Mouse (Mus musculus) intestine, postnatal 0 days (tissue): Measurements from ENCODE around the gene Ptger3. TPM values are rescaled to one million over a fixed set of nuclear protein-coding genes. Genes with fewer than 3 reads are reported as not detected.

Experiments used
- ATAC-seq: fragments of 200-750 bp; cut with Nextera tagmentation; 2 replicates; pipeline ENCODE4 v1.8.0; 2017; ENCODE audit warnings: mild to moderate bottlenecking, moderate TSS enrichment, moderate library complexity
- H3K27ac ChIP-seq: fragments of 300-500 bp; sonication (generic); 2 replicates; pipeline ENCODE4 v1.5.1; 2014; ENCODE audit warnings: mild to moderate bottlenecking, low read depth, low read length, moderate library complexity
- H3K27me3 ChIP-seq: fragments of 300-500 bp; sonication (generic); replicated peaks from 2 replicates; pipeline ENCODE4 v1.6.1; 2014; ENCODE audit warnings: low read length, mixed read lengths; ENCODE audit not compliant: control insufficient read depth, insufficient read depth
- H3K36me3 ChIP-seq: fragments of 300-500 bp; sonication (generic); 2 replicates; pipeline ENCODE4 v1.6.1; 2014; ENCODE audit warnings: mild to moderate bottlenecking, moderate library complexity; ENCODE audit not compliant: control insufficient read depth, insufficient read depth
- H3K4me1 ChIP-seq: fragments of 300-500 bp; sonication (generic); replicated peaks from 2 replicates; pipeline ENCODE4 v1.6.1; 2014; ENCODE audit warnings: antibody characterized with exemption, low read length, mixed read lengths; ENCODE audit not compliant: control insufficient read depth, insufficient read depth
- H3K4me2 ChIP-seq: fragments of 300-500 bp; sonication (generic); replicated peaks from 2 replicates; pipeline ENCODE4 v1.6.1; 2014; ENCODE audit warnings: low read depth, mild to moderate bottlenecking, moderate library complexity
- H3K4me3 ChIP-seq: fragments of 300-500 bp; sonication (generic); 2 replicates; pipeline ENCODE4 v1.5.1; 2014; ENCODE audit warnings: low read depth, low read length
- H3K9ac ChIP-seq: fragments of 300-500 bp; sonication (generic); 2 replicates; pipeline ENCODE4 v1.6.1; 2014; ENCODE audit warnings: mild to moderate bottlenecking, low read depth, low read length
- H3K9me3 ChIP-seq: fragments of 300-500 bp; sonication (generic); 2 replicates; pipeline ENCODE4 v1.6.1; 2016; ENCODE audit warnings: mixed run types; ENCODE audit not compliant: control insufficient read depth
- CTCF ChIP-seq: sonication (generic); IDR thresholded peaks from 2 replicates; pipeline ENCODE4 v1.5.1; 2016; ENCODE audit warnings: low read depth, mild to moderate bottlenecking, control low read depth, antibody characterized with exemption, moderate library complexity
- WGBS: fragments of 180-500 bp; shearing (Covaris S2); extraction: QIAGEN DNeasy Blood & Tissue Kit; methylation state at CpG from one replicate; pipeline ENCODE4 v1.1.7; 2014; 5-methylcytosine and 5-hydroxymethylcytosine counted together
- polyA plus RNA-seq: library from polyadenylated mRNA; unstranded; fragments of >200 nt; fragmentation: Nextera tagmentation; extraction: Ambion mirVana; gene quantifications from 2 replicates; pipeline ENCODE4 v1.2.1, GENCODE M21; 2015

Ptger3 gene
- polyA plus RNA-seq, 1 experiment from 2014 or later: 8.7 TPM

DNA sequence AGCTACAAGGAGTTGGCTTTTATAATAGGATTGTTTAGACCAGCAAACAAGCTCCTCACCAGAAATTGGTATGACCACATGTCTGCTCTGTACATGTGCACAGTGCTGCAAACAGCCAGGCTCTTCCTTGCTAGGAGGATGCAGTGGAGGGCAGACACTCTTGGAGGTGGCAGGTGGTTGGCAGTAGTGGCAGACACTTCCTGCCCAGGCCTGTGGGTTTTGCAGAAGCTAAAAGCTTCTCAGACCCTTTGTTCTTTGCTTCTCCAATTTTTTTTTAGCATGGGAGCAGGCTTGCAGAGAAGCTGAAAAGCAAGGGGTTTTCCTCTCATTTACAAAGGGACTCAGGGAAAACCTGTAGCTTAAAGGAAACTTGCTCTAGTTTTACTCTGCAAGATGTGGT lies 50.3 kb downstream of the Ptger3 start:
- Histone ChIP-seq H3K9me3 (no peaks in the 10 kb centered on the region), H3K4me1 (no peaks in the 10 kb centered on the region), H3K9ac (no peak overlapping the region), H3K4me3 (no peak overlapping the region), H3K36me3 (no peaks in the 10 kb centered on the region), H3K27ac (no peak overlapping the region), H3K4me2 (no peak overlapping the region), H3K27me3 (no peaks in the 10 kb centered on the region)
- no peak for ATAC-seq
- no peak for TF ChIP-seq CTCF

DNA sequence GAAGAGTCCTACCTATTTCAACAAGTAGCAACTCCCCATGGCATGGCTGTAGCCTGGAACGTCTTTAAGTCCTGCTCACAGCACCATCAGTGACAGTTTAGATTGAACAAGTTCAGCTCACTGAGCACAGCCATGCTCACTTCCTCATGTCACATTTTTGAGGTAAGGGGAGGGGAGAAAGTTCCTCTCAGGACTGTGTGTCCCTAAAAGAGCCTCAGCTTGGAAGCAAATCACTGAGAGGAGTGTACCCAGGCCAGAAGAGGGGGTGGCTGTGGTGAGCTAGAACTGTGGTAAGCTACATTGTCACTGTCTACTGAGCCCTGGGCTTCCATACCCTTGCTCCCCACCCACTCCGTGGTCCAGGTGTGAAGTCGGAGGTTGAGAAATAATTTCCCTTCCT lies 60.7 kb downstream of the Ptger3 start:
- no peak overlapping the region for H3K4me2 ChIP-seq
- 69% methylated on average over 3 of the region's 3 CpGs for WGBS
- no peak overlapping the region for H3K4me3 ChIP-seq
- no peak overlapping the region for H3K27ac ChIP-seq
- no peak for ATAC-seq
- no peaks in the 10 kb centered on the region for H3K36me3 ChIP-seq
- H3K9me3 ChIP-seq: no peaks in the 10 kb centered on the region
- no peaks in the 10 kb centered on the region for H3K27me3 ChIP-seq
- no peaks in the 10 kb centered on the region for H3K4me1 ChIP-seq
- TF ChIP-seq CTCF: no peak
- no peak overlapping the region for H3K9ac ChIP-seq

DNA sequence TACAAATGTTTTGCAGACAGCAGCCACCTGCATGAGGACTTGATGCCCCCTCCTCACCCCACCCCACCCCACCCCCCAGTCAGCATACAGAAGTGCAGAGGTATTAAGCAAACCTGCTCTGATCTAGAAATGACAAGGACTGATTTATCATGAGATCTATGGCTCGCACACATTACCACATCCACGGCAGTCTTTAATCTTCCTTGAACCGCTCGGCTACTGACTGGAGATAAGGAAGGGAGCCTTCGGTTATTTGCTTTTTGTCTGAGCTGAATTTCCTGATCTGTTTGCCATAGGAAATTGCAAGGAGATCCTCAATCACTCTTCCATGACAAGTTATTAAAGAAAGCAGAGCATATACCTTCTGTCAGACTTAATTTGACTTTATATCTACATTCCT lies 64.0 kb downstream of the Ptger3 start:
- H3K9me3 ChIP-seq: no peaks in the 10 kb centered on the region
- H3K27ac ChIP-seq: no peak overlapping the region
- H3K4me1 ChIP-seq: no peaks in the 10 kb centered on the region
- H3K36me3 ChIP-seq: no peaks in the 10 kb centered on the region
- TF ChIP-seq CTCF: no peak
- H3K27me3 ChIP-seq: no peaks in the 10 kb centered on the region
- no peak overlapping the region for H3K4me2 ChIP-seq
- no peak for ATAC-seq
- WGBS: 27% methylated on average over 5 of the region's 5 CpGs
- no peak overlapping the region for H3K9ac ChIP-seq
- no peak overlapping the region for H3K4me3 ChIP-seq

DNA sequence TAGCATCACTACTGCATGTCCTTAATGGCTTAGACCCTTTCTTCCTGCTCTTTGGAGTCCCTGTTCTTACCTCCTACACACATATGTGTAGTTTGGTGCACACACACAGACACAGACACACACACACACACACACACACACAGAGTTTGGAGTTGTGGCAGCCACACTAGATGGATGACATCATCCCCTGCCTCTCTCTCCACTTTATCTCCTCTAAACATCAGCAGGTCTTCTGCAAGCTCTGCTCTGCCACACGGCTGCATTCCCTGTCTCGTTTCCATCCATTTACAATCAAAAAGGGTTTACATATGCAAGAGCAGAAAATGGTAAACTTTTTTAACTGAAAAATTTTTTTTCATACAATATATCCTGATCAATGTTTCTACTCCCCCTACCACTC lies 64.7 kb downstream of the Ptger3 start:
- Histone ChIP-seq H3K9ac (no peak overlapping the region), H3K4me1 (no peaks in the 10 kb centered on the region), H3K4me2 (no peak overlapping the region), H3K4me3 (no peak overlapping the region), H3K9me3 (no peaks in the 10 kb centered on the region), H3K27me3 (no peaks in the 10 kb centered on the region), H3K36me3 (no peaks in the 10 kb centered on the region), H3K27ac (no peak overlapping the region)
- no peak for ATAC-seq
- 35% methylated on average over 2 of the region's 2 CpGs for WGBS
- TF ChIP-seq CTCF: no peak

DNA sequence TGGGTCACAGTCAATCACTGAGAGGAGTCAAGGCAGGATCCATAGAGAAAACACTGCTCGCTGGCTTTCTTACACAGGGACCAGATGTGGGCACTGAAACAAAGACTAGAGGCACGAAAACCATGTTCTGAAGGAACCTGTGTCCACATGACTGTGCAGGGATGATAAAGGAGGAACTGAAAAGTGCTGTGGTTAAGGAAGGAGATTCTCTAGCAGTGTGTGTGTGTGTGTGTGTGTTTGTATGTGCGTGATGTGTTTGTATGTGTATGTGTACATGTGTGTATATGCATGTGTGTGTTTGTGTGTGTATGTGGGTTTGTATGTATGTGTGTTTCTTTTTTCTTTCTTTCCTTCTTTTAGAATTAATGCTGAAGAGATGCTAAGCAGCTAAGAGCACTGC lies 67.7 kb downstream of the Ptger3 start:
- Histone ChIP-seq H3K4me1 (no peaks in the 10 kb centered on the region), H3K4me2 (no peak overlapping the region), H3K36me3 (no peaks in the 10 kb centered on the region), H3K27me3 (no peaks in the 10 kb centered on the region), H3K4me3 (no peak overlapping the region), H3K9ac (no peak overlapping the region), H3K27ac (no peak overlapping the region), H3K9me3 (no peaks in the 10 kb centered on the region)
- TF ChIP-seq CTCF: no peak
- no peak for ATAC-seq
- WGBS: 85% methylated on average over 3 of the region's 3 CpGs

DNA sequence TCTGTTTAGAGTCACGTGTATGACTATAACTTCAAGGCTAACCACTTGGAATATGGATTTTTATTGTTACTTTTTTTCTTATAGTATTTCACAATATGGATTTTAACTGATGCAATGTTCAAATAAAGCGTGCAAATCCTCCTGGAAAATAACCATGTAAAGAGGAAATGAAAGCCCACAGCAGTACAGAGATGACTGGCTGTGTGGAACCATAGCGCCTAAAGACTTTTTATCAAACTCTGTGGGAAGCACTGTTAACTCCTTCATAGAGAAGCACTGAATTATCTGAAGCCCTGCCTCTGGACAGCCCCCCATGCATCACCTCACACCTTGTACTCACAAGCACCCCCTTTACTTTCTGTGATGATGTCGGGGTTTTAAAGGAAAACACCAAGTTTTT lies 69.0 kb downstream of the Ptger3 start:
- Histone ChIP-seq H3K27me3 (no peaks in the 10 kb centered on the region), H3K4me2 (no peak overlapping the region), H3K36me3 (no peaks in the 10 kb centered on the region), H3K4me1 (no peaks in the 10 kb centered on the region), H3K9me3 (no peaks in the 10 kb centered on the region), H3K4me3 (no peak overlapping the region), H3K9ac (no peak overlapping the region), H3K27ac (no peak overlapping the region)
- ATAC-seq: no peak
- TF ChIP-seq CTCF: no peak
- WGBS: 77% methylated on average over 4 of the region's 4 CpGs

DNA sequence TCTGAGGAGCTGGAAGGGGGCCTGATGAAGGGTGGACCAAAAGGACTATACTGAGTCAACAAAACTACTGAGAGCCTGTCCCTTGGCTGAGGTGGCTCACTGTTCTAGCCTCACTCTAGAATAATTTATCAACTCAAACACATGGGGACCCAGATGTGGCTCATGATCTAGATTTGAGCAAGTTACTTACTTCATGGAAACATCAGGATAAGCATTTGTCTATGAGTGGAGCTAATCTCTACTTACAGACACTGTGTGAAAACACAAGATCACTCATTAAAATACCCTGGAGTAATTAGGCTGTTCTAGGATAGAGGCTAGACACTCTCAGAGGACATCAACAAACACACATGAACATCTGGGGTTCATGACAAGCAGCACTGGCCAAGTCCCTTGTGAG lies 70.2 kb downstream of the Ptger3 start:
- Histone ChIP-seq H3K9ac (no peak overlapping the region), H3K27me3 (no peaks in the 10 kb centered on the region), H3K4me2 (no peak overlapping the region), H3K4me1 (no peaks in the 10 kb centered on the region), H3K4me3 (no peak overlapping the region), H3K36me3 (no peaks in the 10 kb centered on the region), H3K9me3 (no peaks in the 10 kb centered on the region), H3K27ac (no peak overlapping the region)
- TF ChIP-seq CTCF: no peak
- ATAC-seq: no peak
